Mouse (Mus musculus) thymus, adult 2 months (tissue): ENCODE measurements around the gene Cacna2d2. TPM values are rescaled to one million over a fixed set of nuclear protein-coding genes. Genes with fewer than 3 reads are reported as not detected.
A peak's percentile ranks its signal among the peaks of the same experiment; 100 is the strongest.
"Not testable (repeated sequence)": the region's sequence is repeated elsewhere in the genome, so short reads cannot be mapped to it uniquely, and the experiment has no call there.

Source experiments
- DNase-seq: peaks from one replicate; pipeline ENCODE4 v3.0.0; 2021
- H3K27ac ChIP-seq: fragments of 200-500 bp; 2 replicates; pipeline ENCODE4 v1.5.1; 2012; ENCODE audit warnings: low read length, control low read depth; ENCODE audit not compliant: control insufficient read depth, insufficient read depth
- H3K27me3 ChIP-seq: fragments of 200-500 bp; 2 replicates; pipeline ENCODE4 v1.6.1; 2012; ENCODE audit warnings: mild to moderate bottlenecking, low read length, moderate library complexity, mixed read lengths; ENCODE audit not compliant: control insufficient read depth, insufficient read depth
- H3K36me3 ChIP-seq: fragments of 200-500 bp; 2 replicates; pipeline ENCODE4 v1.6.1; 2012; ENCODE audit warnings: mild to moderate bottlenecking, low read length, moderate library complexity; ENCODE audit not compliant: control insufficient read depth, insufficient read depth
- H3K4me1 ChIP-seq: fragments of 200-500 bp; replicated peaks from 2 replicates; pipeline ENCODE4 v1.6.1; 2012; ENCODE audit warnings: low read length; ENCODE audit not compliant: control insufficient read depth, insufficient read depth
- H3K4me3 ChIP-seq: fragments of 200-500 bp; 2 replicates; pipeline ENCODE4 v1.5.1; 2012; ENCODE audit warnings: mild to moderate bottlenecking, low read length, control low read depth, moderate library complexity; ENCODE audit not compliant: control insufficient read depth, insufficient read depth
- CTCF ChIP-seq: fragments of 200-500 bp; IDR thresholded peaks from 2 replicates; pipeline ENCODE4 v1.5.1; 2012; ENCODE audit warnings: mild to moderate bottlenecking, control low read depth, low read length, moderate library complexity, borderline replicate concordance; ENCODE audit not compliant: control insufficient read depth, poor library complexity, insufficient read depth; ENCODE audit errors: extremely low read depth
- POLR2A ChIP-seq: fragments of 200-500 bp; IDR thresholded peaks from 2 replicates; pipeline ENCODE4 v1.6.1; 2012; ENCODE audit warnings: mild to moderate bottlenecking, low read length, control low read depth, moderate library complexity; ENCODE audit not compliant: control insufficient read depth, poor library complexity, insufficient read depth; ENCODE audit errors: extremely low read depth
- WGBS: fragments of 180-500 bp; shearing (Covaris S2); methylation state at CpG from one replicate; pipeline ENCODE4 v1.1.7; 2018; 5-methylcytosine and 5-hydroxymethylcytosine counted together
- polyA plus RNA-seq: library from polyadenylated mRNA; depleted of rRNA; stranded (reverse); fragments of >200 nt; gene quantifications from 2 replicates; pipeline ENCODE4 v1.2.3, GENCODE M21; 2012

Cacna2d2 gene
- polyA plus RNA-seq, 1 experiment = 8.9 TPM

- Histone ChIP-seq H3K4me1 (peaks cover 49% of the 10 kb centered on the region), H3K27me3 (no peaks in the 10 kb centered on the region), H3K36me3 (peaks cover 23% of the 10 kb centered on the region), H3K4me3 (peak overlapping the region; percentile 73), H3K27ac (peak overlapping the region; percentile 75)
- DNase-seq = peak; percentile 94
- TF ChIP-seq CTCF (peak; percentile 34; the same call in 1 of the 2 replicates), POLR2A (peak; percentile 90)
- WGBS = under 1% methylated on average over 53 of the region's 53 CpGs
These were observed 155.0 kb downstream of the Cacna2d2 start for GRCm38 (mm10) chr9:107554319-107554825.

- H3K36me3 ChIP-seq = peaks cover 28% of the 10 kb centered on the region
- no peak for DNase-seq
- H3K4me3 ChIP-seq = peak overlapping the region; percentile 73
- TF ChIP-seq POLR2A (no peak), CTCF (no peak)
- WGBS = under 1% methylated on average over 23 of the region's 23 CpGs
- H3K27ac ChIP-seq = peak overlapping the region; percentile 66
- no peaks in the 10 kb centered on the region for H3K27me3 ChIP-seq
- H3K4me1 ChIP-seq = peaks cover 49% of the 10 kb centered on the region
These were observed 155.6 kb downstream of the Cacna2d2 start for GRCm38 (mm10) chr9:107555031-107555457.

- Histone ChIP-seq H3K4me1 (peaks cover 42% of the 10 kb centered on the region), H3K36me3 (peaks cover 31% of the 10 kb centered on the region), H3K27me3 (no peaks in the 10 kb centered on the region), H3K27ac (no peak overlapping the region; the same call in 1 of the 2 replicates), H3K4me3 (peak overlapping the region; percentile 73)
- TF ChIP-seq CTCF (no peak), POLR2A (no peak)
- no peak for DNase-seq
- WGBS = 49% methylated on average over 2 of the region's 2 CpGs
These were observed 156.3 kb downstream of the Cacna2d2 start for GRCm38 (mm10) chr9:107555701-107556100.

- Histone ChIP-seq H3K36me3 (peaks cover 37% of the 10 kb centered on the region), H3K27ac (no peak overlapping the region), H3K27me3 (no peaks in the 10 kb centered on the region), H3K4me3 (no peak overlapping the region), H3K4me1 (peaks cover 36% of the 10 kb centered on the region)
- no peak for TF ChIP-seq POLR2A
- TF ChIP-seq CTCF = no peak
- DNase-seq = no peak
- WGBS = 43% methylated on average over 3 of the region's 3 CpGs
These were observed 156.9 kb downstream of the Cacna2d2 start for GRCm38 (mm10) chr9:107556346-107556745.

- H3K27me3 ChIP-seq = no peaks in the 10 kb centered on the region
- peak within 1 kb of the TSS; percentile 35; the same call in 1 of the 2 replicates for H3K27ac ChIP-seq
- DNase-seq = peak; percentile 92
- peaks cover 18% of the 10 kb centered on the region for H3K4me1 ChIP-seq
- under 1% methylated on average over 46 of the region's 46 CpGs for WGBS
- TF ChIP-seq POLR2A (peak; percentile 73), CTCF (peak; percentile 57; the same call in 1 of the 2 replicates)
- H3K36me3 ChIP-seq = peaks cover 33% of the 10 kb centered on the region
- peak within 1 kb of the TSS; percentile 57 for H3K4me3 ChIP-seq
These were observed 163.7 kb downstream of the Cacna2d2 start, which contains the start of gene Tusc2 for GRCm38 (mm10) chr9:107563029-107563581. Tusc2 (plus strand) TSS chr9:107563255.

- H3K27ac ChIP-seq, H3K4me3 ChIP-seq, DNase-seq: not testable (repeated sequence)
These were observed 166.1 kb downstream of the Cacna2d2 start for GRCm38 (mm10) chr9:107565556-107565955.

More at GRCm38 (mm10) chr9:107565556-107565955, 166.1 kb downstream of the Cacna2d2 start:
- H3K4me1 ChIP-seq = peaks cover 34% of the 10 kb centered on the region
- H3K36me3 ChIP-seq = peaks cover 14% of the 10 kb centered on the region
- 55% methylated on average over 5 of the region's 5 CpGs for WGBS
- not testable (repeated sequence) for H3K27me3 ChIP-seq
